Mouse (Mus musculus): ENCODE measurements around the gene Cblc.
A peak's percentile ranks its signal among the peaks of the same experiment; 100 is the strongest.

Cblc gene

GRCm38 (mm10) chr7:19796697-19797588 is at the start of gene Cblc:
Cblc (minus strand) TSS chr7:19796809.
- peak; percentile 88 for DNase-seq

- DNase-seq: no peak
Observed at GRCm38 (mm10) chr7:19844521-19845171, 48.0 kb upstream of the Cblc start.

GRCm38 (mm10) chr7:19843561-19843960 is 47.0 kb upstream of the Cblc start:
- DNase-seq: peak; percentile 83

GRCm38 (mm10) chr7:19842885-19843504 is 46.4 kb upstream of the Cblc start:
- DNase-seq: no peak

GRCm38 (mm10) chr7:19841686-19842413 is 45.2 kb upstream of the Cblc start:
- DNase-seq: no peak

- no peak for DNase-seq
Observed at GRCm38 (mm10) chr7:19840936-19841335, 44.3 kb upstream of the Cblc start.

GRCm38 (mm10) chr7:19840371-19840770 is 43.8 kb upstream of the Cblc start:
- no peak for DNase-seq

GRCm38 (mm10) chr7:19836843-19837242 is 40.2 kb upstream of the Cblc start:
- no peak for DNase-seq

- no peak for DNase-seq
Observed at GRCm38 (mm10) chr7:19834055-19834454, 37.4 kb upstream of the Cblc start.

GRCm38 (mm10) chr7:19831837-19832236 is 35.2 kb upstream of the Cblc start:
- no peak for DNase-seq

- peak; percentile 91 for DNase-seq
Observed at GRCm38 (mm10) chr7:19830682-19831156, 34.1 kb upstream of the Cblc start.

- no peak for DNase-seq
Observed at GRCm38 (mm10) chr7:19829694-19830093, 33.1 kb upstream of the Cblc start.

- no peak for DNase-seq
Observed at GRCm38 (mm10) chr7:19826756-19827155, 30.1 kb upstream of the Cblc start.

GRCm38 (mm10) chr7:19824182-19824973 is 27.8 kb upstream of the Cblc start:
- peak; percentile 92 for DNase-seq

GRCm38 (mm10) chr7:19823256-19824181 is 26.9 kb upstream of the Cblc start:
- no peak for DNase-seq

GRCm38 (mm10) chr7:19822604-19823058 is 26.0 kb upstream of the Cblc start, which contains the start of gene Bcl3:
Bcl3 (minus strand) TSS chr7:19822770.
- DNase-seq: peak; percentile 76

GRCm38 (mm10) chr7:19822193-19822592 is 25.6 kb upstream of the Cblc start:
- DNase-seq: no peak

- DNase-seq: no peak
Observed at GRCm38 (mm10) chr7:19821633-19822032, 25.0 kb upstream of the Cblc start.

- DNase-seq: no peak
Observed at GRCm38 (mm10) chr7:19820347-19821048, 23.9 kb upstream of the Cblc start.

GRCm38 (mm10) chr7:19818875-19819274 is 22.3 kb upstream of the Cblc start:
- no peak for DNase-seq

Data from lung, postnatal 14 days (tissue).